Mouse (Mus musculus) lung, postnatal 0 days (tissue): Measurements from ENCODE around the gene Vash2. TPM values are rescaled to one million over a fixed set of nuclear protein-coding genes. Genes with fewer than 3 reads are reported as not detected.

Source experiments
- ATAC-seq: fragments of 200-750 bp; cut with Nextera tagmentation; 2 replicates; pipeline ENCODE4 v1.8.0; 2017; ENCODE audit warnings: moderate library complexity
- DNase-seq: peaks from one replicate; pipeline ENCODE4 v3.0.0-alpha.2; 2016; ENCODE audit warnings: low spot score
- H3K27ac ChIP-seq: fragments of 300-500 bp; sonication (generic); 2 replicates; pipeline ENCODE4 v1.5.1; 2014; ENCODE audit warnings: antibody characterized with exemption, mild to moderate bottlenecking, low read length, mixed read lengths
- H3K27me3 ChIP-seq: fragments of 300-500 bp; sonication (generic); replicated peaks from 2 replicates; pipeline ENCODE4 v1.6.1; 2014; ENCODE audit warnings: low read length, mixed read lengths; ENCODE audit not compliant: insufficient read depth
- H3K36me3 ChIP-seq: fragments of 300-500 bp; sonication (generic); 2 replicates; pipeline ENCODE4 v1.6.1; 2014; ENCODE audit warnings: low read length, mixed read lengths; ENCODE audit not compliant: insufficient read depth
- H3K4me1 ChIP-seq: fragments of 300-500 bp; sonication (generic); 2 replicates; pipeline ENCODE4 v1.6.1; 2014; ENCODE audit warnings: antibody characterized with exemption, low read depth, low read length, mixed read lengths; ENCODE audit not compliant: insufficient read depth
- H3K4me2 ChIP-seq: fragments of 300-500 bp; sonication (generic); replicated peaks from 2 replicates; pipeline ENCODE4 v1.6.1; 2014; ENCODE audit warnings: low read depth, mild to moderate bottlenecking, low read length, moderate library complexity, mixed read lengths
- H3K4me3 ChIP-seq: fragments of 300-500 bp; sonication (generic); 2 replicates; pipeline ENCODE4 v1.5.1; 2014; ENCODE audit warnings: low read depth, low read length
- H3K9ac ChIP-seq: fragments of 300-500 bp; sonication (generic); replicated peaks from 2 replicates; pipeline ENCODE4 v1.6.1; 2014; ENCODE audit warnings: low read depth, mild to moderate bottlenecking
- H3K9me3 ChIP-seq: fragments of 300-500 bp; sonication (generic); 2 replicates; pipeline ENCODE4 v1.6.1; 2016; ENCODE audit warnings: low read length, mixed read lengths
- CTCF ChIP-seq: IDR thresholded peaks from 2 replicates; pipeline ENCODE4 v1.5.1; 2016; ENCODE audit warnings: antibody characterized with exemption, mild to moderate bottlenecking
- EP300 ChIP-seq: IDR thresholded peaks from 2 replicates; pipeline ENCODE4 v1.6.1; 2016; ENCODE audit warnings: antibody characterized with exemption, mild to moderate bottlenecking, control low read depth
- WGBS: fragments of 180-500 bp; shearing (Covaris S2); extraction: QIAGEN DNeasy Blood & Tissue Kit; methylation state at CpG from one replicate; pipeline ENCODE4 v1.1.7; 2014; 5-methylcytosine and 5-hydroxymethylcytosine counted together
- polyA plus RNA-seq: library from polyadenylated mRNA; unstranded; fragments of >200 nt; fragmentation: Nextera tagmentation; extraction: Ambion mirVana; gene quantifications from 2 replicates; pipeline ENCODE4 v1.2.1, GENCODE M21; 2015

The Vash2 gene
- polyA plus RNA-seq, 1 experiment from 2014 or later = 4.2 TPM

GRCm38 (mm10) chr1:190918938-190919337 is 60.2 kb downstream of the Vash2 start:
- ATAC-seq = no peak

GRCm38 (mm10) chr1:190912623-190913022 is 66.5 kb downstream of the Vash2 start:
- H3K4me1 ChIP-seq = peaks cover 5% of the 10 kb centered on the region; the same call in 1 of the 2 replicates
- no peaks in the 10 kb centered on the region for H3K27me3 ChIP-seq
- no peak overlapping the region for H3K4me2 ChIP-seq
- H3K9me3 ChIP-seq = no peaks in the 10 kb centered on the region
- ATAC-seq (no peak), DNase-seq (peak; percentile 42)
- TF ChIP-seq CTCF (peak; percentile 42), EP300 (no peak)
- H3K4me3 ChIP-seq = no peak overlapping the region
- H3K27ac ChIP-seq = no peak overlapping the region
- no peak overlapping the region for H3K9ac ChIP-seq
- H3K36me3 ChIP-seq = no peaks in the 10 kb centered on the region
- WGBS = 60% methylated on average over 1 of the region's 1 CpGs

More at GRCm38 (mm10) chr1:190918938-190919337, 60.2 kb downstream of the Vash2 start:
- WGBS = 47% methylated on average over 7 of the region's 7 CpGs
- no peaks in the 10 kb centered on the region for H3K36me3 ChIP-seq
- H3K4me1 ChIP-seq = no peaks in the 10 kb centered on the region
- DNase-seq = no peak
- TF ChIP-seq EP300 = no peak
- no peak for TF ChIP-seq CTCF
- H3K4me3 ChIP-seq = no peak overlapping the region
- H3K27me3 ChIP-seq = no peaks in the 10 kb centered on the region
- H3K27ac ChIP-seq = no peak overlapping the region
- H3K9ac ChIP-seq = no peak overlapping the region
- no peak overlapping the region for H3K4me2 ChIP-seq
- no peaks in the 10 kb centered on the region for H3K9me3 ChIP-seq

GRCm38 (mm10) chr1:190911415-190912123 is 67.5 kb downstream of the Vash2 start, which contains the start of gene Rps6kc1:
Rps6kc1 (minus strand) TSS chr1:190911770.
- Histone ChIP-seq H3K4me1 (peaks cover 5% of the 10 kb centered on the region; the same call in 1 of the 2 replicates), H3K36me3 (no peaks in the 10 kb centered on the region), H3K9me3 (no peaks in the 10 kb centered on the region), H3K27ac (peak within 1 kb of the TSS; percentile 48), H3K9ac (peak within 1 kb of the TSS; percentile 54), H3K4me3 (peak within 1 kb of the TSS; percentile 62), H3K4me2 (peak within 1 kb of the TSS; percentile 83), H3K27me3 (no peaks in the 10 kb centered on the region)
- WGBS = under 1% methylated on average over 46 of the region's 47 CpGs
- no peak for TF ChIP-seq EP300
- no peak for TF ChIP-seq CTCF
- DNase-seq = peak; percentile 87
- peak; percentile 97 for ATAC-seq

GRCm38 (mm10) chr1:190910836-190911235 is 68.3 kb downstream of the Vash2 start:
- DNase-seq (no peak), ATAC-seq (no peak)
- H3K36me3 ChIP-seq = no peaks in the 10 kb centered on the region
- no peaks in the 10 kb centered on the region for H3K27me3 ChIP-seq
- no peak for TF ChIP-seq CTCF
- TF ChIP-seq EP300 = no peak
- H3K4me1 ChIP-seq = peaks cover 5% of the 10 kb centered on the region; the same call in 1 of the 2 replicates
- peak overlapping the region; percentile 54; the same call in 1 of the 2 replicates for H3K9ac ChIP-seq
- H3K27ac ChIP-seq = no peak overlapping the region
- H3K4me3 ChIP-seq = peak overlapping the region; percentile 62
- H3K4me2 ChIP-seq = peak overlapping the region; percentile 83
- no peaks in the 10 kb centered on the region for H3K9me3 ChIP-seq
- 51% methylated on average over 6 of the region's 6 CpGs for WGBS

- Histone ChIP-seq H3K36me3 (0 out of 2 replicates have a peak, but pooled peaks cover 4% of the 10 kb centered on the region), H3K4me3 (no peak overlapping the region), H3K27me3 (no peaks in the 10 kb centered on the region), H3K9ac (no peak overlapping the region), H3K4me1 (peaks cover 12% of the 10 kb centered on the region), H3K27ac (peak overlapping the region; percentile 69; the same call in 1 of the 2 replicates), H3K4me2 (no peak overlapping the region), H3K9me3 (no peaks in the 10 kb centered on the region)
- DNase-seq (peak; percentile 50), ATAC-seq (peak; percentile 84)
- TF ChIP-seq CTCF = no peak
- no peak for TF ChIP-seq EP300
- 65% methylated on average over 16 of the region's 16 CpGs for WGBS
Measured at GRCm38 (mm10) chr1:190904714-190905113, 74.4 kb downstream of the Vash2 start.

- Histone ChIP-seq H3K9me3 (no peaks in the 10 kb centered on the region), H3K9ac (no peak overlapping the region), H3K4me3 (no peak overlapping the region), H3K36me3 (0 out of 2 replicates have a peak, but pooled peaks cover 4% of the 10 kb centered on the region), H3K27ac (peak overlapping the region; percentile 69; the same call in 1 of the 2 replicates), H3K4me2 (no peak overlapping the region), H3K4me1 (peaks cover 12% of the 10 kb centered on the region), H3K27me3 (no peaks in the 10 kb centered on the region)
- ATAC-seq (peak; percentile 49), DNase-seq (peak; percentile 51)
- no peak for TF ChIP-seq EP300
- TF ChIP-seq CTCF = no peak
- 78% methylated on average over 3 of the region's 3 CpGs for WGBS
Measured at GRCm38 (mm10) chr1:190904136-190904535, 75.0 kb downstream of the Vash2 start.
